Mouse (Mus musculus) spleen, adult 2 months (tissue): Measurements from ENCODE around the gene Alkbh1.

Experiments
- CTCF ChIP-seq: fragments of 200-500 bp; IDR thresholded peaks from 2 replicates; pipeline ENCODE4 v1.5.1; 2011; ENCODE audit warnings: mild to moderate bottlenecking, inconsistent platforms; ENCODE audit not compliant: insufficient read depth, insufficient read length, insufficient replicate concordance; ENCODE audit errors: extremely low read depth
- POLR2A ChIP-seq: fragments of 200-500 bp; IDR thresholded peaks from 2 replicates; pipeline ENCODE4 v1.6.1; 2011; ENCODE audit warnings: low read depth, low read length, inconsistent platforms

- TF ChIP-seq POLR2A = no peak
- TF ChIP-seq CTCF = no peak
These were observed 27.7 kb upstream of the Alkbh1 start for GRCm38 (mm10) chr12:87471421-87471963.
